Mouse (Mus musculus): Measurements from ENCODE around the gene Gadd45gip1. TPM values are rescaled to one million over a fixed set of nuclear protein-coding genes. Genes with fewer than 3 reads are reported as not detected.
A peak's percentile ranks its signal among the peaks of the same experiment; 100 is the strongest.

Gene Gadd45gip1
- 50.9 and 52.1 TPM in 2 replicates for polyA plus RNA-seq (2016; fragmentation: Nextera tagmentation; extraction: Ambion mirVana)

- Histone ChIP-seq H3K27ac (ENCODE audit: poor library complexity, severe bottlenecking) (peak within 1 kb of the TSS; percentile 88), H3K36me3 (peaks cover 31% of the 10 kb centered on the region), H3K9me3 (replicated peaks) (no peaks in the 10 kb centered on the region), H3K27me3 (replicated peaks) (no peaks in the 10 kb centered on the region), H3K4me1 (replicated peaks) (peaks cover 22% of the 10 kb centered on the region), H3K4me3 (peak within 1 kb of the TSS; percentile 74), H3K4me2 (peak within 1 kb of the TSS; percentile 63), H3K9ac (peak within 1 kb of the TSS; percentile 95)
- 55% methylated on average over 11 of the region's 11 CpGs for WGBS
- 0 out of 2 replicates have a peak, but pooled peaks have one; percentile 10 for ATAC-seq (ENCODE audit: insufficient number of reproducible peaks, low FRiP score)
Observed at GRCm38 (mm10) chr8:84831490-84831889, at the start of gene Gadd45gip1. Gene Gadd45gip1, plus strand, starts transcription at chr8:84831522.

GRCm38 (mm10) chr8:84781686-84782505 lies 49.4 kb upstream of the Gadd45gip1 start:
- H3K9ac ChIP-seq = no peak overlapping the region
- 18% methylated on average over 5 of the region's 5 CpGs for WGBS
- H3K27me3 ChIP-seq (replicated peaks) = peaks cover 97% of the 10 kb centered on the region
- H3K36me3 ChIP-seq = no peaks in the 10 kb centered on the region
- H3K4me1 ChIP-seq (replicated peaks) = peaks cover 43% of the 10 kb centered on the region
- no peak overlapping the region for H3K4me3 ChIP-seq
- H3K9me3 ChIP-seq (replicated peaks) = no peaks in the 10 kb centered on the region
- H3K27ac ChIP-seq (ENCODE audit: poor library complexity, severe bottlenecking) = no peak overlapping the region
- no peak for ATAC-seq (ENCODE audit: insufficient number of reproducible peaks, low FRiP score)
- no peak overlapping the region for H3K4me2 ChIP-seq

- Histone ChIP-seq H3K36me3 (no peaks in the 10 kb centered on the region), H3K9ac (no peak overlapping the region), H3K27ac (ENCODE audit: poor library complexity, severe bottlenecking) (no peak overlapping the region), H3K9me3 (replicated peaks) (no peaks in the 10 kb centered on the region), H3K4me2 (no peak overlapping the region), H3K4me3 (no peak overlapping the region), H3K27me3 (replicated peaks) (peaks cover 97% of the 10 kb centered on the region), H3K4me1 (replicated peaks) (peaks cover 46% of the 10 kb centered on the region)
- WGBS = 23% methylated on average over 10 of the region's 10 CpGs
- no peak for ATAC-seq (ENCODE audit: insufficient number of reproducible peaks, low FRiP score)
Observed at GRCm38 (mm10) chr8:84782680-84783079, 48.6 kb upstream of the Gadd45gip1 start.

- WGBS = 10% methylated on average over 11 of the region's 11 CpGs
- Histone ChIP-seq H3K4me1 (replicated peaks) (peaks cover 46% of the 10 kb centered on the region), H3K9me3 (replicated peaks) (no peaks in the 10 kb centered on the region), H3K4me3 (no peak overlapping the region), H3K4me2 (no peak overlapping the region), H3K27ac (ENCODE audit: poor library complexity, severe bottlenecking) (no peak overlapping the region), H3K27me3 (replicated peaks) (peaks cover 97% of the 10 kb centered on the region), H3K9ac (no peak overlapping the region), H3K36me3 (no peaks in the 10 kb centered on the region)
- ATAC-seq (ENCODE audit: insufficient number of reproducible peaks, low FRiP score) = no peak
Observed at GRCm38 (mm10) chr8:84783198-84783918, 48.0 kb upstream of the Gadd45gip1 start.

GRCm38 (mm10) chr8:84783919-84784581 lies 47.3 kb upstream of the Gadd45gip1 start:
- Histone ChIP-seq H3K27ac (ENCODE audit: poor library complexity, severe bottlenecking) (no peak overlapping the region), H3K4me3 (peak overlapping the region; percentile 17; the same call in 1 of the 2 replicates), H3K9ac (no peak overlapping the region), H3K36me3 (no peaks in the 10 kb centered on the region), H3K4me1 (replicated peaks) (peaks cover 50% of the 10 kb centered on the region), H3K4me2 (peak overlapping the region; percentile 47), H3K9me3 (replicated peaks) (no peaks in the 10 kb centered on the region), H3K27me3 (replicated peaks) (peaks cover 97% of the 10 kb centered on the region)
- ATAC-seq (ENCODE audit: insufficient number of reproducible peaks, low FRiP score) = no peak
- 2% methylated on average over 33 of the region's 33 CpGs for WGBS

GRCm38 (mm10) chr8:84784681-84785505 lies 46.4 kb upstream of the Gadd45gip1 start:
- Histone ChIP-seq H3K9ac (no peak overlapping the region), H3K27ac (ENCODE audit: poor library complexity, severe bottlenecking) (no peak overlapping the region), H3K4me1 (replicated peaks) (peaks cover 50% of the 10 kb centered on the region), H3K4me3 (peak overlapping the region; percentile 17; the same call in 1 of the 2 replicates), H3K27me3 (replicated peaks) (peaks cover 97% of the 10 kb centered on the region), H3K4me2 (peak overlapping the region; percentile 47), H3K9me3 (replicated peaks) (no peaks in the 10 kb centered on the region), H3K36me3 (no peaks in the 10 kb centered on the region)
- WGBS = 3% methylated on average over 48 of the region's 48 CpGs
- no peak for ATAC-seq (ENCODE audit: insufficient number of reproducible peaks, low FRiP score)

- Histone ChIP-seq H3K4me2 (peak overlapping the region; percentile 47; the same call in 1 of the 2 replicates), H3K4me1 (replicated peaks) (peaks cover 52% of the 10 kb centered on the region), H3K9me3 (replicated peaks) (no peaks in the 10 kb centered on the region), H3K4me3 (no peak overlapping the region), H3K27me3 (replicated peaks) (peaks cover 99% of the 10 kb centered on the region), H3K36me3 (no peaks in the 10 kb centered on the region), H3K9ac (no peak overlapping the region), H3K27ac (ENCODE audit: poor library complexity, severe bottlenecking) (no peak overlapping the region)
- no peak for ATAC-seq (ENCODE audit: insufficient number of reproducible peaks, low FRiP score)
- WGBS = 5% methylated on average over 11 of the region's 11 CpGs
Observed at GRCm38 (mm10) chr8:84785506-84785755, 45.9 kb upstream of the Gadd45gip1 start.

GRCm38 (mm10) chr8:84785756-84786677 lies 45.3 kb upstream of the Gadd45gip1 start:
- peak overlapping the region; percentile 14 for H3K4me3 ChIP-seq
- H3K36me3 ChIP-seq = no peaks in the 10 kb centered on the region
- no peak overlapping the region for H3K27ac ChIP-seq (ENCODE audit: poor library complexity, severe bottlenecking)
- peaks cover 99% of the 10 kb centered on the region for H3K27me3 ChIP-seq (replicated peaks)
- H3K4me2 ChIP-seq = peak overlapping the region; percentile 45
- 3% methylated on average over 38 of the region's 38 CpGs for WGBS
- peak; percentile 54 for ATAC-seq (ENCODE audit: insufficient number of reproducible peaks, low FRiP score)
- H3K9me3 ChIP-seq (replicated peaks) = no peaks in the 10 kb centered on the region
- H3K9ac ChIP-seq = 0 out of 2 replicates have a peak overlapping the region, but pooled peaks have one; percentile 23
- H3K4me1 ChIP-seq (replicated peaks) = peaks cover 57% of the 10 kb centered on the region

GRCm38 (mm10) chr8:84786801-84787467 lies 44.4 kb upstream of the Gadd45gip1 start:
- Histone ChIP-seq H3K27me3 (replicated peaks) (peaks cover 97% of the 10 kb centered on the region), H3K4me1 (replicated peaks) (peaks cover 52% of the 10 kb centered on the region), H3K4me3 (peak overlapping the region; percentile 14; the same call in 1 of the 2 replicates), H3K27ac (ENCODE audit: poor library complexity, severe bottlenecking) (no peak overlapping the region), H3K9me3 (replicated peaks) (no peaks in the 10 kb centered on the region), H3K4me2 (peak overlapping the region; percentile 45), H3K9ac (no peak overlapping the region), H3K36me3 (no peaks in the 10 kb centered on the region)
- 9% methylated on average over 11 of the region's 11 CpGs for WGBS
- no peak for ATAC-seq (ENCODE audit: insufficient number of reproducible peaks, low FRiP score)

All from heart, embryonic 12.5 days (tissue).